Mouse (Mus musculus): ENCODE results near the gene Prkar1b. TPM values are rescaled to one million over a fixed set of nuclear protein-coding genes. Genes with fewer than 3 reads are reported as not detected.

Prkar1b gene
- total and polyA plus RNA-seq, 2 experiments from 2014 or later, result 397 to 415 TPM

- Histone ChIP-seq H3K4me1 (ENCODE audit: insufficient read depth, low read length) (no peaks in the 10 kb centered on the region), H3K27me3 (ENCODE audit: insufficient read depth, low read length) (no peaks in the 10 kb centered on the region), H3K4me3 (ENCODE audit: low read depth, low read length) (no peak overlapping the region), H3K9me3 (ENCODE audit: low read length) (no peaks in the 10 kb centered on the region), H3K4me2 (ENCODE audit: low read depth, low read length, poor library complexity, severe bottlenecking) (no peak overlapping the region), H3K27ac (ENCODE audit: low read depth, low read length) (no peak overlapping the region), H3K36me3 (ENCODE audit: insufficient read depth, low read length) (peaks cover 28% of the 10 kb centered on the region; the same call in 1 of the 2 replicates), H3K9ac (replicated peaks; ENCODE audit: low read length, poor library complexity, severe bottlenecking) (no peak overlapping the region)
- TF ChIP-seq CTCF (IDR thresholded peaks at IDR 0.05), result no peak
- DNase-seq (ENCODE audit: low spot score) (no peak), ATAC-seq (ENCODE audit: low FRiP score) (no peak)
- 91% methylated on average over 4 of the region's 4 CpGs for WGBS
Measured at GRCm38 (mm10) chr5:139043546-139043945, 106.3 kb downstream of the Prkar1b start.

GRCm38 (mm10) chr5:139042299-139042698, 107.5 kb downstream of the Prkar1b start:
- no peaks in the 10 kb centered on the region for H3K4me1 ChIP-seq (ENCODE audit: insufficient read depth, low read length)
- WGBS, result 87% methylated on average over 12 of the region's 12 CpGs
- no peak overlapping the region for H3K4me2 ChIP-seq (ENCODE audit: low read depth, low read length, poor library complexity, severe bottlenecking)
- no peak overlapping the region for H3K4me3 ChIP-seq (ENCODE audit: low read depth, low read length)
- no peaks in the 10 kb centered on the region for H3K27me3 ChIP-seq (ENCODE audit: insufficient read depth, low read length)
- H3K36me3 ChIP-seq (ENCODE audit: insufficient read depth, low read length), result peaks cover 25% of the 10 kb centered on the region; the same call in 1 of the 2 replicates
- no peak for TF ChIP-seq CTCF (IDR thresholded peaks at IDR 0.05)
- H3K27ac ChIP-seq (ENCODE audit: low read depth, low read length), result no peak overlapping the region
- H3K9ac ChIP-seq (replicated peaks; ENCODE audit: low read length, poor library complexity, severe bottlenecking), result no peak overlapping the region
- H3K9me3 ChIP-seq (ENCODE audit: low read length), result no peaks in the 10 kb centered on the region
- ATAC-seq (ENCODE audit: low FRiP score) (no peak), DNase-seq (ENCODE audit: low spot score) (no peak)

- Histone ChIP-seq H3K9me3 (ENCODE audit: low read length) (no peaks in the 10 kb centered on the region), H3K27ac (ENCODE audit: low read depth, low read length) (no peak overlapping the region), H3K9ac (replicated peaks; ENCODE audit: low read length, poor library complexity, severe bottlenecking) (no peak overlapping the region), H3K4me2 (ENCODE audit: low read depth, low read length, poor library complexity, severe bottlenecking) (no peak overlapping the region), H3K4me1 (ENCODE audit: insufficient read depth, low read length) (peaks cover 17% of the 10 kb centered on the region), H3K4me3 (ENCODE audit: low read depth, low read length) (no peak overlapping the region), H3K27me3 (ENCODE audit: insufficient read depth, low read length) (no peaks in the 10 kb centered on the region), H3K36me3 (ENCODE audit: insufficient read depth, low read length) (peaks cover 11% of the 10 kb centered on the region)
- TF ChIP-seq CTCF (IDR thresholded peaks at IDR 0.05), result no peak
- WGBS, result 59% methylated on average over 2 of the region's 2 CpGs
- ATAC-seq (ENCODE audit: low FRiP score) (no peak), DNase-seq (ENCODE audit: low spot score) (no peak)
Measured at GRCm38 (mm10) chr5:139035171-139035570, 114.6 kb downstream of the Prkar1b start.

GRCm38 (mm10) chr5:139034746-139035145, 115.1 kb downstream of the Prkar1b start:
- ATAC-seq (ENCODE audit: low FRiP score) (no peak), DNase-seq (ENCODE audit: low spot score) (no peak)
- 44% methylated on average over 6 of the region's 6 CpGs for WGBS
- no peak overlapping the region for H3K4me2 ChIP-seq (ENCODE audit: low read depth, low read length, poor library complexity, severe bottlenecking)
- TF ChIP-seq CTCF (IDR thresholded peaks at IDR 0.05), result no peak
- no peak overlapping the region for H3K4me3 ChIP-seq (ENCODE audit: low read depth, low read length)
- H3K27me3 ChIP-seq (ENCODE audit: insufficient read depth, low read length), result no peaks in the 10 kb centered on the region
- H3K4me1 ChIP-seq (ENCODE audit: insufficient read depth, low read length), result peaks cover 17% of the 10 kb centered on the region
- H3K36me3 ChIP-seq (ENCODE audit: insufficient read depth, low read length), result peaks cover 8% of the 10 kb centered on the region
- H3K27ac ChIP-seq (ENCODE audit: low read depth, low read length), result peak overlapping the region; percentile 58; the same call in 1 of the 2 replicates
- H3K9ac ChIP-seq (replicated peaks; ENCODE audit: low read length, poor library complexity, severe bottlenecking), result no peak overlapping the region
- H3K9me3 ChIP-seq (ENCODE audit: low read length), result no peaks in the 10 kb centered on the region

GRCm38 (mm10) chr5:139033406-139034317, 116.1 kb downstream of the Prkar1b start:
- H3K4me1 ChIP-seq (ENCODE audit: insufficient read depth, low read length), result peaks cover 17% of the 10 kb centered on the region
- no peak for TF ChIP-seq CTCF (IDR thresholded peaks at IDR 0.05)
- H3K36me3 ChIP-seq (ENCODE audit: insufficient read depth, low read length), result peaks cover 8% of the 10 kb centered on the region
- no peak overlapping the region for H3K4me2 ChIP-seq (ENCODE audit: low read depth, low read length, poor library complexity, severe bottlenecking)
- DNase-seq (ENCODE audit: low spot score) (peak; percentile 65), ATAC-seq (ENCODE audit: low FRiP score) (peak; percentile 53)
- 27% methylated on average over 14 of the region's 14 CpGs for WGBS
- no peak overlapping the region for H3K4me3 ChIP-seq (ENCODE audit: low read depth, low read length)
- no peaks in the 10 kb centered on the region for H3K9me3 ChIP-seq (ENCODE audit: low read length)
- H3K9ac ChIP-seq (replicated peaks; ENCODE audit: low read length, poor library complexity, severe bottlenecking), result no peak overlapping the region
- peak overlapping the region; percentile 58 for H3K27ac ChIP-seq (ENCODE audit: low read depth, low read length)
- H3K27me3 ChIP-seq (ENCODE audit: insufficient read depth, low read length), result no peaks in the 10 kb centered on the region

GRCm38 (mm10) chr5:139027603-139028002, 122.2 kb downstream of the Prkar1b start:
- DNase-seq (ENCODE audit: low spot score) (peak; percentile 47), ATAC-seq (ENCODE audit: low FRiP score) (no peak)
- Histone ChIP-seq H3K9ac (replicated peaks; ENCODE audit: low read length, poor library complexity, severe bottlenecking) (no peak overlapping the region), H3K9me3 (ENCODE audit: low read length) (no peaks in the 10 kb centered on the region), H3K27ac (ENCODE audit: low read depth, low read length) (no peak overlapping the region), H3K36me3 (ENCODE audit: insufficient read depth, low read length) (no peaks in the 10 kb centered on the region), H3K4me3 (ENCODE audit: low read depth, low read length) (no peak overlapping the region), H3K4me1 (ENCODE audit: insufficient read depth, low read length) (0 out of 2 replicates have a peak, but pooled peaks cover 3% of the 10 kb centered on the region), H3K27me3 (ENCODE audit: insufficient read depth, low read length) (no peaks in the 10 kb centered on the region), H3K4me2 (ENCODE audit: low read depth, low read length, poor library complexity, severe bottlenecking) (no peak overlapping the region)
- no peak for TF ChIP-seq CTCF (IDR thresholded peaks at IDR 0.05)
- WGBS, result 38% methylated on average over 15 of the region's 15 CpGs

Measured in midbrain, postnatal 0 days (tissue).